Mouse (Mus musculus) left cerebral cortex, adult 11 months (tissue): ENCODE results near the gene Rp2.
A peak's percentile ranks its signal among the peaks of the same experiment; 100 is the strongest.
"Not testable (repeated sequence)": the region's sequence is repeated elsewhere in the genome, so short reads cannot be mapped to it uniquely, and the experiment has no call there.

ENCODE experiments used
- DNase-seq: peaks from one replicate; pipeline ENCODE4 v3.0.0; 2022; ENCODE audit warnings: low spot score

The Rp2 gene

DNA sequence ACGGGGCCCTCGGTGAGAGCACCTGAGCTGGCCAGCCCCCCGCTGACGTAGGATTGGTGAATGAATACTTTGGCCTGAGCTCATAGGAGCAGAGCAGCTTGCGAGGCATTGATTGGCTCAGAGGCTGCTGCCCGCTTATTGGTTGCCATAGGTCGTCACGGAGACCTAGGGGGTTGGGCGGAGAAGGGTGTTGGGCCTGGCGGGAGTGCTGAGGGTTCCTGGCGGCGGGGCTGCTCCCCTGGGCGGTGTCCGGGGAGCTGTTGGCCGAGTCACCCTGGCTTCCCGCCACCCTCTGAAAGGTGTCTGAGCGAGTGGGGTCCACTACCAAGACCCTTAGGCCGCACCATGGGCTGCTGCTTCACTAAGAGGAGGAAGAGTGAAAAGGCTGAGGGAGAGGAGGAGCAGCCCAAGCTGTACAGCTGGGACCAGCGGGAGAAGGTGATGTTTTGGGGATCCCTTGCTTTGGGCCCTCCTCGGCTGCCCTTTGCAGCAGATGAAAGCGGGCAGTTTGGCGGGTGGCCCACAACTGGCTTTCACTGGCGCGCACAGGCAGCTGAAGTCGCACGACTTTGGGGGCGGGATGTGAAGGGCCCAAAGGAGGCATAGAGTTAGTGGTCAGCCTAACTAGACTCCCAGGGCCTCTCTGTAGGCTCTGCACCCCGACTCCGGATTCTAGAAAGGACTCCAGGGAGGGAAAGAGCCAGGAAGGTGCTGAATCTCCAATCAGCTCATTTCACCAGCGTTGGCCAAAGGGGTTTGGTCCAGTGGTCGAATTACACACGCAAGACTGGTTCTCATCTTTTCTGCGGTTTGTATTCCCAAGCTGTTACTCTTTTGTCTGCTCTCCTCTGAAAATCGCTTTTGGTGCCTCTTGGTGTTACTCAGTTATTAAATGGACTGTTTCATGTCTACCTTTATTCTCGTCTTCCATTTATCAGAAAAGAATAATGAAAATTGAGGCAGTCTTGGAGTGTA is at the start of gene Rp2:
TSS of gene Rp2 (plus strand) at position 91 of the 975 bp plus-strand sequence.
- DNase-seq = peak; percentile 80

- DNase-seq = peak; percentile 4
These were observed 31.5 kb upstream of the Rp2 start for GRCm38 (mm10) chrX:20332756-20333155.

GRCm38 (mm10) chrX:20335722-20336121 is 28.6 kb upstream of the Rp2 start:
- DNase-seq = no peak

GRCm38 (mm10) chrX:20344980-20345379 is 19.3 kb upstream of the Rp2 start:
- DNase-seq = no peak

DNA sequence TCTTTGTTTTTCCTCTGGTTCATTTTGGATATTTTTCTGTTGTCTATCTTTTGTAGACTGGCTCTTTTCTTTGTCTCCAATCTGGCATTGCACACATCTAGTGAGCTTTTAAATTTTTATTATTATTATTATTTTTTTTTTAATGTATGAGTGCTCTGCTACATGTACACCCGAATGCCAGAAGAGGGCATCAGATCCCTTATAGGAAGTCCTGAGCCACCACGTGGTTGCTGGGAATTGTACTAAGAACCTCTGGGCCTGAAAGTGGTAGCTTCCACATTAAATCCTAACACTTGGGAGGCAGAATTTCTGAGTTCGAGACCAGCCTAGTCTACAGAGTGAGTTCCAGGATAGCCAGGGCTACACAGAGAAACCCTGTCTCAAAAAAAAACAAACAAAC is 17.9 kb upstream of the Rp2 start:
- DNase-seq = no peak

DNA sequence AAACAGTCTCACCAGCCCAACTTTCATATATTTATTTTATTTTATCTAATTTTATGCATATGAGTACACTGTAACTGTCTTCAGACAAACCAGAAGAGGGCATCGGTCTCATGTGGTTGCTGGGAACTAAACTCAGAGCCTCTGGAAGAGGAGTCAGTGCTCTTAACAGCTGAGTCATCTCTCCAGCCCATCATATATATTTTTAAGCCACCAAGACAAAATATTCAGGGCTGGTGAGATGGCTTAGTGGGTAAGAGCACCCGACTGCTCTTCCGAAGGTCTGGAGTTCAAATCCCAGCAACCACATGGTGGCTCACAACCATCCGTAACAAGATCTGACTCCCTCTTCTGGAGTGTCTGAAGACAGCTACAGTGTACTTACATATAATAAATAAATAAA is 14.0 kb upstream of the Rp2 start:
- DNase-seq = not testable (repeated sequence)

- DNase-seq = no peak
These were observed 9.0 kb upstream of the Rp2 start for GRCm38 (mm10) chrX:20355283-20355682.

- no peak for DNase-seq
These were observed 8.0 kb upstream of the Rp2 start for GRCm38 (mm10) chrX:20356309-20356708.

- no peak for DNase-seq
These were observed 1.8 kb downstream of the Rp2 start for GRCm38 (mm10) chrX:20366036-20366435.

DNA sequence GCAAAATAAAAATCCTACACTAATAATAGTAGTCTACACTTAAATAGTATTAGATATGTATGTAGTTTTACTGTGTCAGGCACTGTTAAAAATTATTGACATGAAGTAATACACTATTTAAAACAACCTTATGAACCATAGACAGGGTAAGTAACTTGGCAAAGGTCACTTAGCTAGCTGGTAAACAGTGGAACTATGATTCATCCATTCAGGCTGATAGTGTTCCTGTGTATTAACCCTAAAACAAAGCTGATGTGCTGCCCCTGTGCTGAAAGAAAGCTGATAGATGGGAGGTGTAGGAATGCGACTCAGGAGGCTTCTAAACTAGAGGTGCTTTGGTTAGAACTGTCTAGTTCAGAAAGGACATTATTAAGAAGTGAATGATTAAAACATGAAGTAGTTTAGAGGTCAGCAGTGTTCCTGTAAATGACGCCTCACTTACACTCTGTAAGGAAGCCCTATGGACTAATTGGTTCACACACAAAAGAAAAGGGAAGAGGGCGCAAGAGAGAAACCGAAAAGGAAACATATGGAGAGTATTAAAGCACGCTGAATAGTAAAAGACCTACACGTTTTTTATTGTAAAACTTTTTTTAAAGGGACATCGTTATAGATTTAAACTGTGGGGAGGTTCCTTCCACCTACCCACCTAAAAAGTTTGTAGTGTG is 15.2 kb downstream of the Rp2 start:
- DNase-seq = no peak

DNA sequence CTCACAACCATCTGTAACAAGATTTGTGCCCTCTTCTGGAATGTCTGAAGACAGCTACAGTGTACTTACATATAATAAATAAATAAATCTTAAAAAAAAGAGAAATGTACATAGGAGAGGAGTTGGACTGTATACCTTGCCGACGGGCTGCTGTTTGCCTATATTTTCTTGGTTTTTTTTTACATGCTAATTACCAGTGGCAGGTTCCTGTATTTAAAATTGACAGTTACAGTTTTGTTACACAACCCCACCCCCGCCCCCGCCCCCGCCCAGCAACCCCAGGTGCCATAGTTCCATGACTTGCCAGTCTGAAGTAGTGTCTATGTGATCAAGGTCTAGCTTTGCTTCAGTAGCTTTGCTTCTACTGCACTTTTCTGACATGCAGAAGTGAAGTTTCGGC is 18.0 kb downstream of the Rp2 start:
- DNase-seq = no peak

GRCm38 (mm10) chrX:20387006-20387405 is 22.7 kb downstream of the Rp2 start:
- no peak for DNase-seq

GRCm38 (mm10) chrX:20391964-20392363 is 27.7 kb downstream of the Rp2 start:
- DNase-seq = not testable (repeated sequence)

- no peak for DNase-seq
These were observed 28.7 kb downstream of the Rp2 start for GRCm38 (mm10) chrX:20392942-20393341.

GRCm38 (mm10) chrX:20404068-20404467 is 39.8 kb downstream of the Rp2 start:
- no peak for DNase-seq

DNA sequence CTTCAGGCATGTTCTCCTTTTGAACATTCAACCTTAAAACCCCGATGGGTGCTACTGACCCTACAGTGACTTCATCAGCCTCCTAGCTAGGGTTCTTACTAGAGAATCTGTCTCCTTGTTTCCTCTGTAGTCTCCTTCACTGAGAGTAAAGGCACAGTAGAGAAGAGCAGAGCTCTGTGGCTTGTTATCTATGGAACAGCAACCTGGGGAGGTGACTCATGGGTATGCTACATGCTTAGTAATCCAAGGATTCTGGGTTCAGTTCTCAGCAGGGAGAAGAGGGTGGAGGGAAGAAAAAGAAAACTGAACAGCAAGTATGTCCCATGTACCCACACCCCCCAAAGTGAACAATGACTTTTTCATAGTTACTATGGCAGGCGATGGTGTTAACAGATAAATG is 42.6 kb downstream of the Rp2 start:
- DNase-seq = no peak

- no peak for DNase-seq
These were observed 43.4 kb downstream of the Rp2 start for GRCm38 (mm10) chrX:20407676-20408075.

DNA sequence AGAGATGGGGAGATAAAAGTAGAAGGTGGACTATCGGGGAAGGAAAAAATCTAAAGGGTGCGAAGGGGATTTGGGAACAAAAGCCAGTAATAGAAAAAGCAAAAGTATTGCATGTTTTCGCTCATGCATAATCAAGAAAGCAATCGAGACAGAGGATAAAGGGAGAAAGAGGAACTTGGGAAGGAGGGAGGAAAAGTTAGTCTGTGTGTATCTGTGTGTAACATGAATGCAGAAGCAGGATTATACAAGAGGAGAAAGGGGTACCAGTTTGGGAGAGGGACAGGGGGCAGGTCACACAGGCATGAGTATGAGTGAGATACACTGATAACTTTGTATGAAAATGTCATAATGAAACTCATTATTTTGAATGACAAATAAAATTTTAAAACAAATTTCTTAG is 47.1 kb downstream of the Rp2 start:
- DNase-seq = no peak

- no peak for DNase-seq
These were observed 47.9 kb downstream of the Rp2 start for GRCm38 (mm10) chrX:20412221-20412620.

DNA sequence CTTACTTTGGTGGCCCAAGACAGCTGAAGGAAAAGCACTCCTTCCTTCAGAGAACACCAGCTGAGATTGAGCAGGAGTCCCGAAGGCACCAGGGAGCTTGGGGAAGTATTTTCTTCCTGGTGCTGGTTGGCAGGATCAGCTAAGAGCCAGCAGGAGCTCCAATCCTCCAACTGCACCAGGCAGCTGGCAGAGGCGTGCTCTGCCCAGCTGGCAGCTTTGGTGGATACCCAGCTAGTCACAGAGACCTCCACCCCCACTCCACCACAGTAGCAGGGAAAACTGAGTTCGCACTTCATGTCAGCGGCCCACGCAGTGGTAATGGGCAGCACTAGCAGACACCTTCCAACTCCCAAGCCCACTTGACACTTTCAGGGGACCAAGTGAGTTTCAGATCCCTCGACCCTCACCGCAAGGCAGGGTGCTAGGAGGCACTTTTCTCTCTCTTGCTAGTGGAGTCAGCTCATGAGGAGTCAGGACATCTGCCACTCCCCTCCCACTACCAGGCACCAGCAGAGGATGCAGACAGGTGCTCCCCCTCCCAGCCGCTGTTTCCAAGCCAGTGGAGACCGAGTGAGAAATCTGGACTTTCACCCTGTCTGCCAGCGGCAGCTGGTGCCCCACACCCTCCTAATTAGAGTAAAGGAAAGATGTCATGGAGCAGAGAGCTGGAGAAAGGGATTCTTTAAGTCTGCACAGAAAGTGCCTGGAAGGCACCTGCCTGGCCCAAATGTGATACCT is 50.8 kb downstream of the Rp2 start:
- no peak for DNase-seq

GRCm38 (mm10) chrX:20418461-20418860 is 54.2 kb downstream of the Rp2 start:
- DNase-seq = no peak

DNA sequence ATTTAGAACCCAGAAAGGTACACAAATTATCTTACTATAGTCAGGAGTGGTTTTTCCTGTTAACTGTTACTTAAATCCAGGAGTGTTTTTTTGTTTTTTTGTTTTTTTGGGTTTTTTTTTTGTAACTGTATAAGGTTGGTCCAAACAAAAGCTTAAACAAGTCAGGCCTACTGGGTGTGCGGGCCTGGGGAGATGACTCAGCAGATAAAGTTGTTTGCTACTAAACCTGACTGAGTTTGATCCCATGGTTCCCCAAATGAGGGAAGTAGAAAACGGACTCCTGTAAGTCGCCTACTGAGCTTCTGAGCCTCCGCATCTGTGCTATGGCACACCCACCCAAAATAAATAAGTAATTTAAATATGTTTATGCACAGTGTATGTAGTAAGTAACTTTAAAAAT is 55.3 kb downstream of the Rp2 start:
- no peak for DNase-seq
